Mouse (Mus musculus): ENCODE measurements around the gene Parp12. TPM values are rescaled to one million over a fixed set of nuclear protein-coding genes. Genes with fewer than 3 reads are reported as not detected.

Parp12 gene
- total RNA-seq, 2 experiments from 2014 or later: 10.7 to 11.5 TPM

- intact Hi-C loops (cut with DNase I): loop anchor here (5.0 kb wide), 1 partner anchor 103 kb away; no protein-coding TSS in a partner anchor
- DNase-seq: no peak
These were observed 58.3 kb downstream of the Parp12 start for GRCm38 (mm10) chr6:39059547-39060497.

- intact Hi-C loops (cut with DNase I): no loop called here
- no peak for DNase-seq
These were observed 59.2 kb downstream of the Parp12 start for GRCm38 (mm10) chr6:39058936-39059335.

DNA sequence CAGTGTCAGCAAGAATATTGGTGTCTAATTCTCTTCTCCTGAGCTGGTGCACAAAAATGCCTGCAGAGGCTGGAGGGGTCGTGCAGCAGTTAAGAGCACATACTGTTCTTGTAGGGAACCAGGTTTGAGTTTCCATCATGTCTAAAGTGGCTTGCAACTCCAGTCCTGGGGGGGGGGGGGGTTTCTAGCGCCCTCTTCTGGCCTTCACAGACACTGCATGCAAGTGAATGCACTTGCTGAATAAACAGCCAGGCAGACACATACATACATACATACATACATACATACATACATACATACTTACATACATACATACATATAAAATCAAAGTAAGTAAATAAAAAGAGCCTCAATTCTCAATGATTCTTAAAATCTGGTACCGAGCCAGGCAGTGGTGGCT lies 59.8 kb downstream of the Parp12 start:
- intact Hi-C loops (cut with DNase I): no loop called here
- no peak for DNase-seq

DNA sequence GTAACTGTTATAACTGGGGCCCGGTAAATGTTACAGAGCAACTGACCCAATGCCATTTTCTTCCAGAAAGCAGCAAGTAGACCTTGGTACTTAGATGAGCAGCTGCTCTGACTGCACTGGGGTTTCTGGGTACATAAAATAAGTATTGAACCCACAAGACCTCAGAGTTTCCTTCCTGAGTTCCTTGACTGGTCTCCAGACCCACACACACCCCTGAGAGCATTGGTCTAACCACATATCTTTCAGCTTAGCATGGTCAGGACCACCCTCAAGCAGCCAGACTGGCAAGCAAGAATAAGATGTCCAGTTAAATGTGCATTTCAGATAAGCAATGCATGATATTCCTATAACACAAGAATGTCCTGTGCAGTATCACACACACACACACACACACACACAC lies 61.0 kb downstream of the Parp12 start:
- DNase-seq: no peak
- intact Hi-C loops (cut with DNase I): no loop called here

- DNase-seq: peak in 1 of 2 experiments; percentile 22
These were observed 62.3 kb downstream of the Parp12 start for GRCm38 (mm10) chr6:39055831-39056261.

DNA sequence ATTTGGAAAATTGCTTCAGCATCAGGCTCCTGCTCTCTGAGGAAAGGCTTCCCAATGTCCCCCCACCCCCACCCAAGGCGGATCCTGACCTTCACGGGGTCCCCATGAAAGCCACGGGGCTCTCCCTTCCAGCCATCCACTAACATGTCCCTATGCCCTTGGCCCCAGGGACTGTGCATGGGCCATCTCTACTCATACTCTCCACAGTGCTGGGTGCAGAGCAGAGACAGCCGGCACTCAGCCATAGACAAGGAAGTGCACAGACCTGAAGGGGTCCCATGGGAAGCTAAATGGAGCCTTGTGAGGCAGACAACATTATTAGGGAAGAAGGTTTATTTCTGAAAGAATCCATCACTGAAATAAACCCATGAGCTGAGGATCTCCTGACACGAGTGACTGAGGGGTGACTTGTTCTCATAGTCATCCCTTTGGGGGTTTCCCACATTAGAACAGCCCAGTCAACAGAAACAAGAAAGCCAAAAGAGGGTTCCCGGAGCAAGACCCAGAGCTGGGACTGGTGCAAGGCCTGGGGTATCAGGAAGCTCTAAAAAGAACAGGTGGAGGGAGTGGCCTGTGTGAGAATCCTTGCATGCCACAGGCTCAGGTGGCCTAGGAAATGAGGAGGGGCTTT lies 63.2 kb downstream of the Parp12 start:
- intact Hi-C loops (cut with DNase I): no loop called here
- no peak for DNase-seq

More at GRCm38 (mm10) chr6:39055831-39056261, 62.3 kb downstream of the Parp12 start:
- intact Hi-C loops (cut with DNase I): no loop called here

- DNase-seq: no peak
- intact Hi-C loops (cut with DNase I): no loop called here
These were observed 63.8 kb downstream of the Parp12 start for GRCm38 (mm10) chr6:39054206-39054864.

GRCm38 (mm10) chr6:39052636-39053035 lies 65.5 kb downstream of the Parp12 start:
- no peak for DNase-seq
- intact Hi-C loops (cut with DNase I): no loop called here

- no peak for DNase-seq
- intact Hi-C loops (cut with DNase I): no loop called here
These were observed 66.2 kb downstream of the Parp12 start for GRCm38 (mm10) chr6:39051799-39052556.

- intact Hi-C loops (cut with DNase I): no loop called here
- DNase-seq: no peak
These were observed 67.3 kb downstream of the Parp12 start for GRCm38 (mm10) chr6:39050836-39051235.

- DNase-seq: peak in 1 of 2 experiments; percentile 17
- intact Hi-C loops (cut with DNase I): no loop called here
These were observed 69.0 kb downstream of the Parp12 start for GRCm38 (mm10) chr6:39049141-39049540.

DNA sequence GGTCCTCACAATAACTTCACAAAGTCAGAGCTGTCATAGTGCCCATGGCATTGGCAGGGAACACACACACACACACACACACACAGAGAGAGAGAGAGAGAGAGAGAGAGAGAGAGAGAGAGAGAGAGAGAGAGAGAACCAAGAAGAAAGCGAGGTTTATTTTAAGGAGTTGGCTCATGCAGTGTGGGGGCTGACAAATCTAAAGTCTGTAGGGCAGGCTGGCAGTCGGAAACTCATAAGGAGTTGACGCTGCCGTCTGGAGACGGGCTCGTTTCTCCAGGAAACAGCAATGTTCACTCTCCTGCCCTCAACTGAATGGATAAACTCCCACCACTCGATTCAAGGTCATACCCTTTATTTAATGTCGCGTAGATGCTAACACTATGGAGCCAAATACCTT lies 77.7 kb downstream of the Parp12 start:
- intact Hi-C loops (cut with DNase I): no loop called here

More for the DNA sequence above, 77.7 kb downstream of the Parp12 start:
- DNase-seq: no peak

Other genes with a start within 250 kb of the Parp12 start
- gene Tbxas1, start 242.9 kb downstream of the Parp12 start, total RNA-seq (2021): 1 to 10 TPM; 2.1 TPM
- 100 to 1,000 TPM in 1 of 2 experiments, 10 to 100 TPM in 1; 92.1 to 101 TPM for gene Hipk2, start 242.2 kb downstream of the Parp12 start, total RNA-seq (2021)
- 10 to 100 TPM; 17.9 to 22.4 TPM for gene Kdm7a, start 88.4 kb upstream of the Parp12 start, total RNA-seq (2021)

Measured in heart, postnatal 36 days (tissue).